Mouse (Mus musculus) stomach, postnatal 0 days (tissue): ENCODE measurements around the gene Fubp1. TPM values are rescaled to one million over a fixed set of nuclear protein-coding genes. Genes with fewer than 3 reads are reported as not detected.

Source experiments
- ATAC-seq: fragments of 200-750 bp; cut with Nextera tagmentation; 2 replicates; pipeline ENCODE4 v1.8.0; 2017; ENCODE audit not compliant: low FRiP score, low TSS enrichment
- DNase-seq: peaks from one replicate; pipeline ENCODE4 v3.0.0-alpha.2; 2016; ENCODE audit warnings: low spot score
- H3K27ac ChIP-seq: fragments of 300-500 bp; sonication (generic); replicated peaks from 2 replicates; pipeline ENCODE4 v1.5.1; 2014; ENCODE audit warnings: mild to moderate bottlenecking, control low read depth
- H3K27me3 ChIP-seq: fragments of 300-500 bp; sonication (generic); 2 replicates; pipeline ENCODE4 v1.6.1; 2014; ENCODE audit warnings: low read length; ENCODE audit not compliant: control insufficient read depth, insufficient read depth
- H3K36me3 ChIP-seq: fragments of 300-500 bp; sonication (generic); 2 replicates; pipeline ENCODE4 v1.6.1; 2014; ENCODE audit warnings: low read length, mixed read lengths; ENCODE audit not compliant: control insufficient read depth, insufficient read depth
- H3K4me1 ChIP-seq: fragments of 300-500 bp; sonication (generic); replicated peaks from 2 replicates; pipeline ENCODE4 v1.6.1; 2014; ENCODE audit warnings: antibody characterized with exemption; ENCODE audit not compliant: control insufficient read depth, insufficient read depth
- H3K4me2 ChIP-seq: fragments of 300-500 bp; sonication (generic); replicated peaks from 2 replicates; pipeline ENCODE4 v1.6.1; 2014; ENCODE audit warnings: low read depth, mild to moderate bottlenecking, control low read depth, moderate library complexity
- H3K4me3 ChIP-seq: fragments of 300-500 bp; sonication (generic); 2 replicates; pipeline ENCODE4 v1.5.1; 2014; ENCODE audit warnings: low read depth, low read length, control low read depth
- H3K9ac ChIP-seq: fragments of 300-500 bp; sonication (generic); 2 replicates; pipeline ENCODE4 v1.6.1; 2014; ENCODE audit warnings: mild to moderate bottlenecking, low read length, control low read depth, mixed read lengths
- H3K9me3 ChIP-seq: fragments of 300-500 bp; sonication (generic); 2 replicates; pipeline ENCODE4 v1.6.1; 2016; ENCODE audit warnings: low read length; ENCODE audit not compliant: control insufficient read depth
- CTCF ChIP-seq: IDR thresholded peaks from 2 replicates; pipeline ENCODE4 v1.5.1; 2016; ENCODE audit warnings: antibody characterized with exemption, low read depth, mild to moderate bottlenecking, moderate library complexity
- EP300 ChIP-seq: optimal IDR thresholded peaks from 2 replicates; pipeline ENCODE3; 2016; ENCODE audit warnings: antibody characterized with exemption
- WGBS: fragments of 180-500 bp; shearing (Covaris S2); extraction: QIAGEN DNeasy Blood & Tissue Kit; methylation state at CpG from one replicate; pipeline ENCODE4 v1.1.7; 2014; 5-methylcytosine and 5-hydroxymethylcytosine counted together
- polyA plus RNA-seq: library from polyadenylated mRNA; unstranded; fragments of >200 nt; fragmentation: Nextera tagmentation; extraction: Ambion mirVana; gene quantifications from 2 replicates; pipeline ENCODE4 v1.2.1, GENCODE M21; 2015

Gene Fubp1
- polyA plus RNA-seq, 1 experiment from 2014 or later, result 60.2 TPM

- H3K9me3 ChIP-seq, result no peaks in the 10 kb centered on the region
- H3K27ac ChIP-seq, result no peak overlapping the region
- H3K4me1 ChIP-seq, result no peaks in the 10 kb centered on the region
- DNase-seq, result no peak
- H3K27me3 ChIP-seq, result no peaks in the 10 kb centered on the region
- H3K36me3 ChIP-seq, result peaks cover 3% of the 10 kb centered on the region; the same call in 1 of the 2 replicates
- no peak for ATAC-seq
- TF ChIP-seq CTCF, result no peak
- TF ChIP-seq EP300, result no peak
- WGBS, result 83% methylated on average over 4 of the region's 4 CpGs
- H3K4me2 ChIP-seq, result no peak overlapping the region
- H3K4me3 ChIP-seq, result no peak overlapping the region
- no peak overlapping the region for H3K9ac ChIP-seq
These were observed 31.4 kb upstream of the Fubp1 start for GRCm38 (mm10) chr3:152178816-152179215.

GRCm38 (mm10) chr3:152179285-152179684 lies 30.9 kb upstream of the Fubp1 start:
- Histone ChIP-seq H3K27me3 (no peaks in the 10 kb centered on the region), H3K9ac (no peak overlapping the region), H3K9me3 (no peaks in the 10 kb centered on the region), H3K4me2 (no peak overlapping the region), H3K4me1 (no peaks in the 10 kb centered on the region), H3K4me3 (no peak overlapping the region), H3K27ac (no peak overlapping the region), H3K36me3 (peaks cover 3% of the 10 kb centered on the region; the same call in 1 of the 2 replicates)
- ATAC-seq (no peak), DNase-seq (no peak)
- TF ChIP-seq CTCF (no peak), EP300 (no peak)
- 27% methylated on average over 1 of the region's 1 CpGs for WGBS

GRCm38 (mm10) chr3:152180624-152181023 lies 29.6 kb upstream of the Fubp1 start:
- no peaks in the 10 kb centered on the region for H3K4me1 ChIP-seq
- no peak overlapping the region for H3K4me2 ChIP-seq
- H3K9me3 ChIP-seq, result no peaks in the 10 kb centered on the region
- ATAC-seq (no peak), DNase-seq (no peak)
- H3K4me3 ChIP-seq, result no peak overlapping the region
- H3K9ac ChIP-seq, result no peak overlapping the region
- WGBS, result 79% methylated on average over 4 of the region's 4 CpGs
- H3K27me3 ChIP-seq, result no peaks in the 10 kb centered on the region
- H3K27ac ChIP-seq, result no peak overlapping the region
- TF ChIP-seq CTCF (no peak), EP300 (no peak)
- H3K36me3 ChIP-seq, result peaks cover 3% of the 10 kb centered on the region; the same call in 1 of the 2 replicates

GRCm38 (mm10) chr3:152183522-152183921 lies 26.7 kb upstream of the Fubp1 start:
- WGBS, result 85% methylated on average over 9 of the region's 9 CpGs
- no peaks in the 10 kb centered on the region for H3K27me3 ChIP-seq
- H3K36me3 ChIP-seq, result peaks cover 3% of the 10 kb centered on the region; the same call in 1 of the 2 replicates
- no peak overlapping the region for H3K4me2 ChIP-seq
- no peak overlapping the region for H3K9ac ChIP-seq
- DNase-seq (no peak), ATAC-seq (no peak)
- TF ChIP-seq CTCF, result no peak
- TF ChIP-seq EP300, result no peak
- no peaks in the 10 kb centered on the region for H3K9me3 ChIP-seq
- no peak overlapping the region for H3K27ac ChIP-seq
- no peak overlapping the region for H3K4me3 ChIP-seq
- H3K4me1 ChIP-seq, result no peaks in the 10 kb centered on the region

- no peaks in the 10 kb centered on the region for H3K9me3 ChIP-seq
- no peak overlapping the region for H3K4me3 ChIP-seq
- 0 out of 2 replicates have a peak, but pooled peaks cover 2% of the 10 kb centered on the region for H3K4me1 ChIP-seq
- no peak for DNase-seq
- TF ChIP-seq EP300 (no peak), CTCF (no peak)
- H3K36me3 ChIP-seq, result peaks cover 3% of the 10 kb centered on the region; the same call in 1 of the 2 replicates
- H3K27ac ChIP-seq, result no peak overlapping the region
- no peaks in the 10 kb centered on the region for H3K27me3 ChIP-seq
- whole genome bisulfite sequencing, result 55% methylated on average over 6 of the region's 6 CpGs
- no peak overlapping the region for H3K9ac ChIP-seq
- H3K4me2 ChIP-seq, result no peak overlapping the region
- no peak for ATAC-seq
These were observed 24.1 kb upstream of the Fubp1 start for GRCm38 (mm10) chr3:152186106-152186505.

GRCm38 (mm10) chr3:152189306-152189705 lies 20.9 kb upstream of the Fubp1 start:
- Histone ChIP-seq H3K9me3 (no peaks in the 10 kb centered on the region), H3K4me1 (0 out of 2 replicates have a peak, but pooled peaks cover 2% of the 10 kb centered on the region), H3K27ac (peak overlapping the region; percentile 69), H3K4me3 (no peak overlapping the region), H3K36me3 (no peaks in the 10 kb centered on the region), H3K4me2 (peak overlapping the region; percentile 21; the same call in 1 of the 2 replicates), H3K9ac (no peak overlapping the region), H3K27me3 (no peaks in the 10 kb centered on the region)
- 33% methylated on average over 4 of the region's 4 CpGs for WGBS
- ATAC-seq, result no peak
- no peak for DNase-seq
- TF ChIP-seq EP300 (no peak), CTCF (no peak)
